In genomic region chr4:141059616-141060425, GRCm38 (mm10) we compare ENCODE assay signal across 9 mouse cellular contexts. TPM values are rescaled to one million over a fixed set of nuclear protein-coding genes. Genes with fewer than 3 reads are reported as not detected.
A peak's percentile ranks its signal among the peaks of the same experiment; 100 is the strongest.
DNase-seq lines count a peak whose midpoint lies in the region; ATAC-seq and TF ChIP-seq lines count a peak whose summit lies in the region.
"Had no signal": no experiment of that assay in that cellular context is flagged by ENCODE, and none has a peak within 500 bp of the region (broad histone marks: within the 10 kb centered on the region; RNA-seq: fewer than 3 reads in every experiment).

No protein-coding gene starts in this region.

- H3K4me3 ChIP-seq in cerebellum, adult 2 months (replicated peaks; ENCODE audit: insufficient read depth, low read depth, low read length), result peak overlapping the region; percentile 69
- peak overlapping the region; percentile 92 for H3K4me3 ChIP-seq in testis, adult 2 months (ENCODE audit: control insufficient read depth, low read depth, low read length)
- H3K4me3 ChIP-seq in intestine, embryonic 16.5 days (ENCODE audit: low read length), result peak overlapping the region; percentile 75
- peak overlapping the region; percentile 47 for H3K4me3 ChIP-seq in myocyte

- H3K9ac ChIP-seq in intestine, embryonic 16.5 days (ENCODE audit: low read depth, low read length), result peak overlapping the region; percentile 77

- WGBS in cerebellum, adult 2 months, result 4% methylated on average over 32 of the region's 32 CpGs
- 2% methylated on average over 32 of the region's 32 CpGs for WGBS in intestine, embryonic 16.5 days

- peak overlapping the region; percentile 82 for H3ac ChIP-seq in myocyte (ENCODE audit: control insufficient read depth, insufficient read length)

- no peaks in the 10 kb centered on the region for H3K36me3 ChIP-seq in testis, adult 2 months (ENCODE audit: control insufficient read depth, insufficient read depth, low read length)
- H3K36me3 ChIP-seq in intestine, embryonic 16.5 days (ENCODE audit: control insufficient read depth, insufficient read depth, low read length), result 0 out of 2 replicates have a peak, but pooled peaks cover 2% of the 10 kb centered on the region
- H3K36me3 ChIP-seq in myocyte (ENCODE audit: control insufficient read depth, insufficient read depth), result no peaks in the 10 kb centered on the region

- H3K4me2 ChIP-seq in intestine, embryonic 16.5 days (ENCODE audit: low read depth, low read length), result peak overlapping the region; percentile 87
- peak overlapping the region; percentile 84 for H3K4me2 ChIP-seq in myocyte (ENCODE audit: low read depth)

- no peak for TF ChIP-seq POLR2A in cerebellum, adult 2 months (IDR thresholded peaks at IDR 0.05; ENCODE audit: borderline replicate concordance, insufficient read depth, low read length)
- no peak for TF ChIP-seq POLR2A in testis, adult 2 months (IDR thresholded peaks at IDR 0.05; ENCODE audit: control insufficient read depth, low read depth, low read length)
- no peak for TF ChIP-seq POLR2A in myocyte (IDR thresholded peaks at IDR 0.05; ENCODE audit: insufficient read length, low read depth)

- peaks cover 3% of the 10 kb centered on the region; the same call in 1 of the 2 replicates for H3K4me1 ChIP-seq in cerebellum, adult 2 months (ENCODE audit: control insufficient read depth, insufficient read depth, low read length)
- H3K4me1 ChIP-seq in testis, adult 2 months (ENCODE audit: control insufficient read depth, insufficient read depth, low read length), result peaks cover 10% of the 10 kb centered on the region
- peaks cover 10% of the 10 kb centered on the region for H3K4me1 ChIP-seq in intestine, embryonic 16.5 days (ENCODE audit: control insufficient read depth, insufficient read depth, low read length)

- DNase-seq in cerebellum, adult 2 months, result no peak
- no peak for DNase-seq in cerebellum, adult 11 months
- no peak for DNase-seq in testis, postnatal 14 days (ENCODE audit: low spot score)
- no peak for DNase-seq in Muller cell, postnatal 12 days (ENCODE audit: inconsistent ontology term)
- DNase-seq in adrenal gland, postnatal 25 days, result no peak

- H3K9me3 ChIP-seq in intestine, embryonic 16.5 days (ENCODE audit: control insufficient read depth, low read length), result no peaks in the 10 kb centered on the region

- H3K79me2 ChIP-seq in myocyte (ENCODE audit: control insufficient read depth, insufficient read depth), result no peaks in the 10 kb centered on the region

- no peaks in the 10 kb centered on the region for H3K27me3 ChIP-seq in cerebellum, adult 2 months (ENCODE audit: control insufficient read depth, insufficient read depth, low read length)
- no peaks in the 10 kb centered on the region for H3K27me3 ChIP-seq in testis, adult 2 months (ENCODE audit: control insufficient read depth, insufficient read depth, low read length)
- no peaks in the 10 kb centered on the region for H3K27me3 ChIP-seq in intestine, embryonic 16.5 days (replicated peaks; ENCODE audit: control insufficient read depth, insufficient read depth, low read length)
- no peaks in the 10 kb centered on the region for H3K27me3 ChIP-seq in myocyte (ENCODE audit: control insufficient read depth, insufficient read depth, insufficient read length)

- peak overlapping the region; percentile 76 for H3K27ac ChIP-seq in cerebellum, adult 2 months (ENCODE audit: insufficient read depth, low read length)
- H3K27ac ChIP-seq in testis, adult 2 months (ENCODE audit: control insufficient read depth, insufficient read depth, low read depth, low read length), result peak overlapping the region; percentile 19
- peak overlapping the region; percentile 83 for H3K27ac ChIP-seq in intestine, embryonic 16.5 days (ENCODE audit: low read length)

- no peak for TF ChIP-seq CTCF in cerebellum, adult 2 months (IDR thresholded peaks at IDR 0.05; ENCODE audit: borderline replicate concordance, insufficient read depth, low read depth, low read length)
- TF ChIP-seq CTCF in testis, adult 2 months (IDR thresholded peaks at IDR 0.05; ENCODE audit: control insufficient read depth, insufficient read depth, insufficient replicate concordance, low read depth, low read length), result no peak

- ATAC-seq in intestine, embryonic 16.5 days, result peak; percentile 74

TF ChIP-seq in myocyte, 11 proteins besides CTCF, POLR2A, EP300 and RAD21:
- no peak for TF ChIP-seq TCF3 (IDR thresholded peaks at IDR 0.05; ENCODE audit: insufficient read length, low read depth)

RNA-seq across cellular contexts. Expression of gene Crocc, which starts 0.5 kb away (rescaled TPM):
- polyA plus RNA-seq in cerebellum, adult 2 months (2012; rRNA removed), result 39.4 and 41.3 TPM in 2 replicates
- polyA plus RNA-seq in testis, adult 2 months (2012; rRNA removed), result 12.5 and 15.8 TPM in 2 replicates
- 2.2 and 3.5 TPM in 2 replicates for polyA plus RNA-seq in intestine, embryonic 16.5 days (2015; fragmentation: Nextera tagmentation; extraction: Ambion mirVana)
- 3.9 TPM for polyA plus RNA-seq in myocyte (2012; fragmentation: generic; extraction: Trizol)
- total RNA-seq in adrenal gland, postnatal 25 days (2021), result 10.2 and 16.1 TPM in 2 replicates

RNA-seq across cellular contexts. Expression of gene Necap2, which starts 18.3 kb away (rescaled TPM):
- polyA plus RNA-seq in cerebellum, adult 2 months (2012; rRNA removed), result 66.3 and 68.7 TPM in 2 replicates
- polyA plus RNA-seq in testis, adult 2 months (2012; rRNA removed), result 27.3 and 30.1 TPM in 2 replicates
- 79.6 and 82.0 TPM in 2 replicates for polyA plus RNA-seq in intestine, embryonic 16.5 days (2015; fragmentation: Nextera tagmentation; extraction: Ambion mirVana)
- 85.6 TPM for polyA plus RNA-seq in myocyte (2012; fragmentation: generic; extraction: Trizol)
- 56.2 and 67.2 TPM in 2 replicates for total RNA-seq in adrenal gland, postnatal 25 days (2021)

RNA-seq across cellular contexts. Expression of gene Spata21, which starts 28.3 kb away (rescaled TPM):
- 0.21 and 0.48 TPM in 2 replicates for polyA plus RNA-seq in cerebellum, adult 2 months (2012; rRNA removed)
- 518 and 561 TPM in 2 replicates for polyA plus RNA-seq in testis, adult 2 months (2012; rRNA removed)
- polyA plus RNA-seq in intestine, embryonic 16.5 days (2015; fragmentation: Nextera tagmentation; extraction: Ambion mirVana), result 0.22 TPM in 1 of 2 replicates, not detected in the other
- not detected for polyA plus RNA-seq in myocyte (2012; fragmentation: generic; extraction: Trizol)
- not detected in 2 replicates for total RNA-seq in adrenal gland, postnatal 25 days (2021)
- total RNA-seq: neutrophil, adult 5-6 weeks had no signal

RNA-seq across cellular contexts. Expression of gene Mfap2, which starts 49.6 kb away (rescaled TPM):
- 3.1 and 3.4 TPM in 2 replicates for polyA plus RNA-seq in cerebellum, adult 2 months (2012; rRNA removed)
- polyA plus RNA-seq in testis, adult 2 months (2012; rRNA removed), result 2.3 and 4.7 TPM in 2 replicates
- polyA plus RNA-seq in intestine, embryonic 16.5 days (2015; fragmentation: Nextera tagmentation; extraction: Ambion mirVana), result 312 and 334 TPM in 2 replicates
- 0.53 TPM for polyA plus RNA-seq in myocyte (2012; fragmentation: generic; extraction: Trizol)
- total RNA-seq in adrenal gland, postnatal 25 days (2021), result 10.7 and 11.1 TPM in 2 replicates
- total RNA-seq: neutrophil, adult 5-6 weeks had no signal

Comparison
In these comparisons a context has a peak if more than half of its experiments do, and no peak if none do; other contexts are left out.
1. H3K27ac ChIP-seq: peak in every context shown above with its lines; median percentile 83 in intestine, embryonic 16.5 days; 76 in cerebellum, adult 2 months; 19 in testis, adult 2 months.
2. RNA of gene Spata21, which starts 28.3 kb away (polyA plus RNA-seq): 518 to 561 TPM in testis, adult 2 months; 0.21 to 0.48 TPM in cerebellum, adult 2 months, 0.22 TPM in intestine, embryonic 16.5 days and not detected in myocyte (single experiment); every median in the first group is over 100 times any median in the second.
3. Peak in every context shown above with its lines, with median percentiles within 50 percentile points of each other: H3K4me3 ChIP-seq.